Mouse (Mus musculus) limb, embryonic 11.5 days (tissue): ENCODE data around the gene Tmem150a. TPM values are rescaled to one million over a fixed set of nuclear protein-coding genes. Genes with fewer than 3 reads are reported as not detected.

Source experiments
- ATAC-seq: fragments of 200-750 bp; cut with Nextera tagmentation; 2 replicates; pipeline ENCODE4 v1.8.0; 2017; ENCODE audit warnings: low read depth; ENCODE audit not compliant: insufficient number of reproducible peaks, low FRiP score, low TSS enrichment
- DNase-seq: peaks from one replicate; pipeline ENCODE4 v3.0.0-alpha.2; 2015; ENCODE audit warnings: low spot score
- H3K27ac ChIP-seq: fragments of 300-500 bp; sonication (generic); replicated peaks from 2 replicates; pipeline ENCODE4 v1.5.1; 2014; ENCODE audit warnings: low read depth, mild to moderate bottlenecking, low read length
- H3K27me3 ChIP-seq: fragments of 300-500 bp; sonication (generic); 2 replicates; pipeline ENCODE4 v1.6.1; 2014; ENCODE audit warnings: mild to moderate bottlenecking, low read length, mixed read lengths; ENCODE audit not compliant: control insufficient read depth, insufficient read depth
- H3K36me3 ChIP-seq: fragments of 300-500 bp; sonication (generic); 2 replicates; pipeline ENCODE4 v1.6.1; 2014; ENCODE audit warnings: mild to moderate bottlenecking, low read length, moderate library complexity, mixed read lengths; ENCODE audit not compliant: control insufficient read depth, insufficient read depth
- H3K4me1 ChIP-seq: fragments of 300-500 bp; sonication (generic); 2 replicates; pipeline ENCODE4 v1.6.1; 2014; ENCODE audit warnings: low read length, mixed read lengths; ENCODE audit not compliant: control insufficient read depth, insufficient read depth
- H3K4me2 ChIP-seq: fragments of 300-500 bp; sonication (generic); 2 replicates; pipeline ENCODE4 v1.6.1; 2014; ENCODE audit warnings: low read depth, mild to moderate bottlenecking, moderate library complexity; ENCODE audit not compliant: severe bottlenecking
- H3K4me3 ChIP-seq: fragments of 300-500 bp; sonication (generic); 2 replicates; pipeline ENCODE4 v1.5.1; 2014; ENCODE audit warnings: low read depth, low read length
- H3K9ac ChIP-seq: fragments of 300-500 bp; sonication (generic); 2 replicates; pipeline ENCODE4 v1.6.1; 2014; ENCODE audit warnings: mild to moderate bottlenecking, low read length
- H3K9me3 ChIP-seq: fragments of 300-500 bp; sonication (generic); 2 replicates; pipeline ENCODE4 v1.6.1; 2016; ENCODE audit warnings: low read length; ENCODE audit not compliant: control insufficient read depth
- WGBS: fragments of 180-500 bp; shearing (Covaris S2); extraction: QIAGEN DNeasy Blood & Tissue Kit; methylation state at CpG from one replicate; pipeline ENCODE4 v1.1.7; 2014; 5-methylcytosine and 5-hydroxymethylcytosine counted together
- polyA plus RNA-seq: library from polyadenylated mRNA; unstranded; fragments of >200 nt; fragmentation: Nextera tagmentation; extraction: Ambion mirVana; gene quantifications from 2 replicates; pipeline ENCODE4 v1.2.1, GENCODE M21; 2014

The Tmem150a gene
- polyA plus RNA-seq, 1 experiment from 2014 or later = 10.8 TPM

GRCm38 (mm10) chr6:72373184-72373583, 17.9 kb downstream of the Tmem150a start:
- no peaks in the 10 kb centered on the region for H3K9me3 ChIP-seq
- H3K27me3 ChIP-seq = no peaks in the 10 kb centered on the region
- H3K4me2 ChIP-seq = no peak overlapping the region
- H3K27ac ChIP-seq = no peak overlapping the region
- H3K4me3 ChIP-seq = no peak overlapping the region
- no peaks in the 10 kb centered on the region for H3K36me3 ChIP-seq
- no peaks in the 10 kb centered on the region for H3K4me1 ChIP-seq
- 90% methylated on average over 4 of the region's 4 CpGs for WGBS
- ATAC-seq (no peak), DNase-seq (no peak)
- H3K9ac ChIP-seq = no peak overlapping the region

GRCm38 (mm10) chr6:72374206-72374605, 19.0 kb downstream of the Tmem150a start:
- Histone ChIP-seq H3K9ac (no peak overlapping the region), H3K36me3 (no peaks in the 10 kb centered on the region), H3K4me2 (no peak overlapping the region), H3K4me1 (no peaks in the 10 kb centered on the region), H3K27ac (no peak overlapping the region), H3K4me3 (no peak overlapping the region), H3K27me3 (no peaks in the 10 kb centered on the region), H3K9me3 (no peaks in the 10 kb centered on the region)
- no peak for ATAC-seq
- 77% methylated on average over 7 of the region's 7 CpGs for WGBS
- no peak for DNase-seq

GRCm38 (mm10) chr6:72374820-72375563, 19.7 kb downstream of the Tmem150a start:
- ATAC-seq = no peak
- no peaks in the 10 kb centered on the region for H3K9me3 ChIP-seq
- H3K9ac ChIP-seq = no peak overlapping the region
- peaks cover 3% of the 10 kb centered on the region for H3K4me1 ChIP-seq
- H3K27ac ChIP-seq = no peak overlapping the region
- 86% methylated on average over 15 of the region's 15 CpGs for WGBS
- H3K27me3 ChIP-seq = peaks cover 1% of the 10 kb centered on the region; the same call in 1 of the 2 replicates
- H3K36me3 ChIP-seq = no peaks in the 10 kb centered on the region
- no peak for DNase-seq
- H3K4me2 ChIP-seq = no peak overlapping the region
- no peak overlapping the region for H3K4me3 ChIP-seq

DNA sequence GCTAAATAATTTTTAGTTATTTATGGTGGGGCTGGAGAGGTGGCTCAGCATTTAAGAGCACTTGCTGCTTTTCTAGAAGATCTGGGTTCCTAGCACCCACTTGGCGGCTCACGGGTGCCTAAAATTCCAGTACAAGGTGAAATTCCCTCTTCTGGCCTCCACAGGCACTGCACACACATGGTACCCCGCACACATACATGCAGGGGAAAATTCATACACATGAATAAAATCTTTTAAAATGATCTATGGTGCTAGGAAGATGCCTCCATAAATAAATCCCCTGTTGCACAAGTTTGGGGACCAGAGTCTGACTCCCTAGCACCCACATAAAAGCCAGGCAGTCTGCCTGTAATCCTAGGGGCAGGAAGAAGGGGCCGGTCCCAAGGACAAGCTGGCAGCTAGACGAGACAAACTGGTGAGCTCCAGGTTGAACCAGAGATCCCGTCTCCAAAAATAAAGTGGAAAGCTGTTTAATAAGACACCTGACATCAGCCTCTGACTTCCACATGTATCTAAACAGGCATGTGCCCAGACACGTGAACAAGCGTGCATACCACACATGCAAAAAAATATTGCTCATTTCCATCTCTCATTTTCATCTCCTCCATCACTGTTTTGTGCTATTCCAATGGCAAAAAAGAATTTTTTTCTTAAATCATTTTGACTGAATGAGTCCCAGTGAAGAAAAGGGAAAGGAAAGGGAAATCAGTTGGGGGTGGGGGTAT, 23.4 kb downstream of the Tmem150a start:
- Histone ChIP-seq H3K27ac (no peak overlapping the region), H3K9ac (no peak overlapping the region), H3K4me1 (peaks cover 8% of the 10 kb centered on the region), H3K4me3 (no peak overlapping the region), H3K27me3 (peaks cover 3% of the 10 kb centered on the region; the same call in 1 of the 2 replicates), H3K9me3 (no peaks in the 10 kb centered on the region), H3K36me3 (no peaks in the 10 kb centered on the region), H3K4me2 (no peak overlapping the region)
- DNase-seq = no peak
- WGBS = 88% methylated on average over 8 of the region's 8 CpGs
- no peak for ATAC-seq

DNA sequence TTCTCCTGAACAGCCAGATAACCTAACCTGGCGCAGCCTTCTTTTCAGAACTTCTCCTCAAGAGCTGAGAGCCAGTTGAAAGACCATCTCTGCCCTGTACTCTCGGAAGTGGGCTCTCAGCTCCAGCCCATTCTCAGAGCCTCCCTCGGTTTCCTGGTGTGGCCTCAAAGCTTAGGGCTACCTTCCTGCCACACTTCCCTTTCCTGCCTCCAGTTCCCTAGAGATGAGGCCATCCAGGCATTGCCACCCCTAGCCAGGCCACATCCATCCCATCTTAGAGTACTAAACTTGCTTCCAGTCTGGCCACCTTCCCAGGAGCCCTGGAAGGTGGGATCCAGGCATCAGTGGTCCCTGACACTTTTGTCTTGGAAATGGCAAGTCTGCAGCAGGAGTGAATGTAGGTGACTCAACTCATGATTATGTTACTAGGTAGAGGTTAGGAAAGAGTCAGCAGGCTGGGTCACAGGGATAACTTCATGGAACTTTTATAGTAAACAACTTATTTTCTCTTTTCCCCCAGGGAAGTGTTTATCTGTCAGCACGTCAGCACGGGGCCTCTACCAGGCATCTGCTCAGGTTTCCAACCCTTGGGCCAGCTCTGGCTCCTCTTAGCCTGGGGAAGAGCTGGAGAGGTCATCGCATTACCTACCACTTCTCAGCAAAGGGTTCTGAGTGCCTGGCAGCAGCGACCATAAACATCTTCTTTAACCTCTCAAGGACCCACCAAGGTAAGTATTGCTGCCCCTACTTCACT, 24.3 kb downstream of the Tmem150a start:
- H3K27ac ChIP-seq = no peak overlapping the region

DNA sequence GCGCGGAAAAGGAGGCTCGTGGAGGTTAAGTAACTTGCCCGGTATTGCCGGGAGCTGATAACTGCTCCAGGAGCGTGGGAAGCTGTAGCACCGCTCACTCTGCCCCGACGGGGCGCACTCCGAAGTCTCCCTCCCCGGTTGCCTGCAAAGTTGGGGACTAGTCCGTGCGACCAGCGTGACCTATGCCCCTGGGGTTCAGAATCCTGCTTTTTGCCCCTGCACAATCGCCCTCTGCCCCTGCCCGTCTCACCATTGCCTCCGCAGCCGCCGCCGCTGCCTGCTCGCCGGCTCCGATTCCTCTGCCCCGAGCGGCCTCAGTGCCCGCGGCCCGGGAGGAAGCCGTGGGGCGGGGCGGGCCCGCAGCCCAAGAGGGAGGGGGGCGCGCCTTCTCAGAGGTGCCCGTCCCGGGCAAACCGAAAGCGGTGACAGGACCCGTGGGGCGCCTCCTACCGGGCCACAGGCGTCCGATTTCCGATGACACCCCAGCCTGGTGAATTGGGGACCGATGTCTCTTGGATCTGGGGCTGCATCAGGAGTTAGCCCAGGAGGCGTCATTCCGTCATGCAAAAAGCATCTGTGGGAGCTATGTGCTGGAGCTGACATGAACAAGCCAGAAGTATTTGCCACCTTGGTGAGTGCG, 25.0 kb downstream of the Tmem150a start, which contains the start of gene Vamp5:
Gene Vamp5 (minus strand): TSS at position 338 of the 640 bp plus-strand sequence.
- no peaks in the 10 kb centered on the region; the same call in 1 of the 2 replicates for H3K36me3 ChIP-seq
- peak within 1 kb of the TSS; percentile 39 for H3K4me3 ChIP-seq
- peaks cover 8% of the 10 kb centered on the region for H3K4me1 ChIP-seq
- peak within 1 kb of the TSS; percentile 51 for H3K4me2 ChIP-seq
- H3K27me3 ChIP-seq = peaks cover 3% of the 10 kb centered on the region; the same call in 1 of the 2 replicates
- H3K9me3 ChIP-seq = no peaks in the 10 kb centered on the region
- H3K9ac ChIP-seq = peak within 1 kb of the TSS; percentile 41
- ATAC-seq (peak; percentile 61), DNase-seq (peak; percentile 62)
- no peak within 1 kb of the TSS for H3K27ac ChIP-seq
- WGBS = 1% methylated on average over 48 of the region's 49 CpGs

More for the DNA sequence above, 24.3 kb downstream of the Tmem150a start:
- H3K9me3 ChIP-seq = no peaks in the 10 kb centered on the region
- ATAC-seq (no peak), DNase-seq (no peak)
- no peaks in the 10 kb centered on the region for H3K36me3 ChIP-seq
- H3K27me3 ChIP-seq = peaks cover 3% of the 10 kb centered on the region; the same call in 1 of the 2 replicates
- 44% methylated on average over 7 of the region's 7 CpGs for WGBS
- H3K4me1 ChIP-seq = peaks cover 8% of the 10 kb centered on the region
- H3K4me3 ChIP-seq = peak overlapping the region; percentile 39
- H3K4me2 ChIP-seq = peak overlapping the region; percentile 51
- H3K9ac ChIP-seq = peak overlapping the region; percentile 41; the same call in 1 of the 2 replicates

- ATAC-seq = no peak
- DNase-seq = no peak
- H3K4me3 ChIP-seq = no peak overlapping the region
- H3K9ac ChIP-seq = no peak overlapping the region
- H3K27ac ChIP-seq = no peak overlapping the region
- peaks cover 8% of the 10 kb centered on the region for H3K4me1 ChIP-seq
- 85% methylated on average over 6 of the region's 6 CpGs for WGBS
- H3K27me3 ChIP-seq = peaks cover 3% of the 10 kb centered on the region; the same call in 1 of the 2 replicates
- H3K9me3 ChIP-seq = no peaks in the 10 kb centered on the region
- no peak overlapping the region for H3K4me2 ChIP-seq
- H3K36me3 ChIP-seq = no peaks in the 10 kb centered on the region; the same call in 1 of the 2 replicates
Observed at GRCm38 (mm10) chr6:72382494-72382893, 27.2 kb downstream of the Tmem150a start.
